Mouse (Mus musculus) embryonic facial prominence, embryonic 13.5 days (tissue): ENCODE measurements around the gene Slc27a5. TPM values are rescaled to one million over a fixed set of nuclear protein-coding genes. Genes with fewer than 3 reads are reported as not detected.
A peak's percentile ranks its signal among the peaks of the same experiment; 100 is the strongest.

Experiments
- ATAC-seq: fragments of 200-750 bp; cut with Nextera tagmentation; 2 replicates; pipeline ENCODE4 v1.8.0; 2017; ENCODE audit warnings: low read depth; ENCODE audit not compliant: insufficient number of reproducible peaks, insufficient read depth, low FRiP score, low TSS enrichment
- H3K27ac ChIP-seq: fragments of 300-500 bp; sonication (generic); 2 replicates; pipeline ENCODE4 v1.5.1; 2015; ENCODE audit warnings: moderate library complexity, mild to moderate bottlenecking, inconsistent platforms
- H3K27me3 ChIP-seq: fragments of 300-500 bp; sonication (generic); 2 replicates; pipeline ENCODE4 v1.6.1; 2015; ENCODE audit warnings: mild to moderate bottlenecking, inconsistent platforms
- H3K36me3 ChIP-seq: fragments of 300-500 bp; sonication (generic); 2 replicates; pipeline ENCODE4 v1.6.1; 2015; ENCODE audit warnings: mild to moderate bottlenecking, inconsistent platforms
- H3K4me1 ChIP-seq: fragments of 300-500 bp; sonication (generic); 2 replicates; pipeline ENCODE4 v1.6.1; 2015; ENCODE audit warnings: inconsistent platforms
- H3K4me2 ChIP-seq: fragments of 300-500 bp; sonication (generic); 2 replicates; pipeline ENCODE4 v1.6.1; 2015; ENCODE audit warnings: moderate library complexity, mild to moderate bottlenecking, inconsistent platforms
- H3K4me3 ChIP-seq: fragments of 300-500 bp; sonication (generic); 2 replicates; pipeline ENCODE4 v1.5.1; 2015; ENCODE audit warnings: mild to moderate bottlenecking, inconsistent platforms
- H3K9ac ChIP-seq: fragments of 300-500 bp; sonication (generic); 2 replicates; pipeline ENCODE4 v1.6.1; 2015; ENCODE audit warnings: mild to moderate bottlenecking, inconsistent platforms
- H3K9me3 ChIP-seq: fragments of 300-500 bp; sonication (generic); 2 replicates; pipeline ENCODE4 v1.6.1; 2016; ENCODE audit warnings: inconsistent platforms
- WGBS: fragments of 180-500 bp; shearing (Covaris S2); methylation state at CpG from one replicate; pipeline ENCODE4 v1.1.7; 2015; ENCODE audit warnings: mixed read lengths; 5-methylcytosine and 5-hydroxymethylcytosine counted together
- polyA plus RNA-seq: library from polyadenylated mRNA; unstranded; fragments of >200 nt; fragmentation: Nextera tagmentation; extraction: Ambion mirVana; gene quantifications from 2 replicates; pipeline ENCODE4 v1.2.1, GENCODE M21; 2015

The Slc27a5 gene
- polyA plus RNA-seq, 1 experiment from 2014 or later: 0.11 TPM

DNA sequence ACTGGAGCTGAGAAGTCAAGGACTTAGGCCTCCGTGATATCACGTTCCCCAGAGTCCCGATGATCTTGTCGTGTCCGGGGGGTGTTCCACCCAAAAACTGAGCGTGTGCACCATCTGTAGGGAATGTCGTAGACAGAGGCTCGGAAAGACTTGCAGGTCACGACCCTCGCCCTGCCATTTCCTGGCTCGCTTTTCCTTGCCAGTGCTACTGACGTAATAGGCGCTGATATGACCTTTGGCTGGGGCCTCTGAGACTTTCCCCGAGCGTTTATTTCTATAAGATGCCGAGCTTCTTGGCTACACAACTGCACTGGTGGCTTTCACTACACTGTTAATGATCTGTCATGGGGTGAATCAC is 48.1 kb downstream of the Slc27a5 start:
- WGBS: 5% methylated on average over 16 of the region's 16 CpGs

DNA sequence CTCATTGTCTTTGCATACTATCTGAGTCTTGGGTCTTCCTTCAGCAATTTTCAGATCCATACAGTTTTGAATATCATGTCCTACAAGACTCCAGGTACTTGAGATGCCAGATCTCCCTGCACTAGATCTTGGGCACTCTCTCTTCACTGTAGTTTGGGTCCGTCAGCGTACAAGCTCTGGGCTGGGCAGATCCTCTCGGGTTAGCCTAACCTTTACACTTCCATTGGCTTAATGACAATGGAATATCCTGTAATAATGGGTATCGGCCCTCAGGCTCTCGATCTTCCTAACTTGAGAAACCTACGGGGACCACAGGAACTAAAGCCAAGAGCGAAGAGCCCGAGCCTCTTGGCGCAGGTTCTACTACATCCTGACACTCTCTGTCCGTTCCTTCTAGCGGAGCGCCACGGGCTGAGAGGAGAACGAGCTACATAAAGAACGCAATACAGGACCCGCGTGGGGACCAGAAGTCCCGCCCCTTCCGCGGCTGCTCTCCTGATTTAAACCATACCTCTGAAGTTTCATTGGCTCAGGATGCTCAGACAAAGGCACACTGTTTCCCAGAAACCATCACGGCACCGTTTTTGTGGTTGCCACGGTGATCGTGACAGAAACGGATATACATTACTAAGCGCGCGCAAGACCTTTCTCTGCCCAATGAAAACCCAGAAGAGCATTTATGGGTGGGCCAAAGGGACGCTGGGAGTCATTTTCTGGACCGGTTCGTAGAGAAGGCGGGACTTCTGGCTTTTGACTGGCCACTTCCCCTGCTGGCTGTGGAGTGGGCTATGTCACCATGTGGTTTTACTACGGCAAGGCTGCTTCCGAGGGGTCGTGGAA is 48.7 kb downstream of the Slc27a5 start:
- peaks cover 4% of the 10 kb centered on the region; the same call in 1 of the 2 replicates for H3K4me1 ChIP-seq
- peak; percentile 96 for ATAC-seq
- H3K36me3 ChIP-seq: no peaks in the 10 kb centered on the region
- H3K27ac ChIP-seq: peak overlapping the region; percentile 86
- WGBS: 6% methylated on average over 35 of the region's 35 CpGs
- no peaks in the 10 kb centered on the region for H3K27me3 ChIP-seq
- H3K4me2 ChIP-seq: peak overlapping the region; percentile 67
- H3K9ac ChIP-seq: peak overlapping the region; percentile 74
- no peaks in the 10 kb centered on the region for H3K9me3 ChIP-seq
- peak overlapping the region; percentile 48 for H3K4me3 ChIP-seq

More for the DNA sequence above, 48.1 kb downstream of the Slc27a5 start:
- H3K4me1 ChIP-seq: peaks cover 4% of the 10 kb centered on the region; the same call in 1 of the 2 replicates
- no peaks in the 10 kb centered on the region for H3K9me3 ChIP-seq
- peak overlapping the region; percentile 67 for H3K9ac ChIP-seq
- H3K36me3 ChIP-seq: no peaks in the 10 kb centered on the region
- H3K4me3 ChIP-seq: peak overlapping the region; percentile 48
- H3K27me3 ChIP-seq: no peaks in the 10 kb centered on the region
- ATAC-seq: peak; percentile 26; the same call in 1 of the 2 replicates
- peak overlapping the region; percentile 67 for H3K4me2 ChIP-seq
- peak overlapping the region; percentile 84 for H3K27ac ChIP-seq

DNA sequence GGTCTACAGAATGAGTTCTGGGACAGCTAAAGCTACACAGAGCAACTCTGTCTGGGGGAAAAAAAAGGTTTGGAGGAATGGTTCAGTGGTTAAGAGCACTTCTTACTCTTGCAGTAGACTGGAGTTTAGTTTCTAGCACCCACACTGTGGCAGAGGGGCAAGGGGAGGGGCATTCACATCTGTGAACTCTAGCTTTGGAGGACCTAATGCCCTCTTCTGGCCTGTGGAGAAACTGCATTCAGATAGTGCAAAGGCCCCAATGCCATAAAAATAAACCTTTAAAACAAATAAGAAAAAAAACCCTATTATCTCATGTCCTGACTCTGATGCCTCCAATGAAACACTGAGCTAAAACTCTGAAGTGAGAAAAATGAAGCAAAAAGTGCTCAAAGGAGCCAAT is 54.5 kb downstream of the Slc27a5 start:
- Histone ChIP-seq H3K4me2 (no peak overlapping the region), H3K27me3 (no peaks in the 10 kb centered on the region), H3K9ac (no peak overlapping the region), H3K36me3 (no peaks in the 10 kb centered on the region), H3K4me1 (no peaks in the 10 kb centered on the region), H3K27ac (no peak overlapping the region), H3K9me3 (no peaks in the 10 kb centered on the region), H3K4me3 (no peak overlapping the region)
- no peak for ATAC-seq

DNA sequence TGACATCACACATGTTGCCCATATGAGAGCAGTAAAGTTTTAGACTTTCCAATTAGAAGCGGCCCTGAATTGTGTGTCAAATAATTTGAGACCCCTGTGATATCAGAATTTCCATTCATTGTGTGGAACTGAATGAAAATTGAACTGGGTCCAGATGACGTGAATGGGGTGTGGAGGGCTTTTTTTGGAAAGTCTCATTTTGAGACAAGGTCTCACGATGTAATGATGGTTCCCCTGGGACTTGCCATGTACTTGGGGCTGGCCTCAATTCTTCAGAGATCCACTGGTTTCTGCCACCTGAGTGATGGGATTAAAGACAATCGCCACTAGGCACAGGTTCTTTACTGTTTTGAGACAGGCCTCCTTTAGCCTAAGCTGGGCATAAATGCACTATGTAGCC is 57.4 kb downstream of the Slc27a5 start:
- no peaks in the 10 kb centered on the region for H3K27me3 ChIP-seq
- no peak overlapping the region for H3K4me2 ChIP-seq
- no peaks in the 10 kb centered on the region for H3K9me3 ChIP-seq
- 78% methylated on average over 4 of the region's 4 CpGs for WGBS
- H3K4me1 ChIP-seq: no peaks in the 10 kb centered on the region
- H3K36me3 ChIP-seq: no peaks in the 10 kb centered on the region
- ATAC-seq: no peak
- no peak overlapping the region for H3K9ac ChIP-seq
- no peak overlapping the region for H3K4me3 ChIP-seq
- no peak overlapping the region for H3K27ac ChIP-seq

Other genes starting within 250 kb of the Slc27a5 start
- gene Zscan18, start 194.6 kb downstream of the Slc27a5 start, polyA plus RNA-seq: 11.2 and 11.8 TPM in 2 replicates
- 21.5 and 22.8 TPM in 2 replicates for gene Zfp329, start 179.3 kb downstream of the Slc27a5 start, polyA plus RNA-seq
- gene Zfp110, start 163.4 kb downstream of the Slc27a5 start, polyA plus RNA-seq: 33.9 and 42.5 TPM in 2 replicates
- 5.5 and 5.9 TPM in 2 replicates for gene Zfp128, start 117.0 kb downstream of the Slc27a5 start, polyA plus RNA-seq
- gene Zscan22, start 100.4 kb downstream of the Slc27a5 start, polyA plus RNA-seq: 19.4 and 20.5 TPM in 2 replicates
- gene Rps5, start 75.9 kb downstream of the Slc27a5 start, polyA plus RNA-seq: 1,116 and 1,158 TPM in 2 replicates
- gene Rnf225, start 70.8 kb downstream of the Slc27a5 start, polyA plus RNA-seq: 0.66 and 1.1 TPM in 2 replicates
- gene Zfp324, start 32.4 kb downstream of the Slc27a5 start, polyA plus RNA-seq: 14.2 and 15.2 TPM in 2 replicates
- gene Zfp446, start 20.3 kb downstream of the Slc27a5 start, polyA plus RNA-seq: 9.4 and 9.8 TPM in 2 replicates
- 327 and 337 TPM in 2 replicates for gene Trim28, start 922 bp upstream of the Slc27a5 start, polyA plus RNA-seq
- 27.1 and 27.2 TPM in 2 replicates for gene Zbtb45, start 11.8 kb upstream of the Slc27a5 start, polyA plus RNA-seq
- gene Chmp2a, start 36.6 kb upstream of the Slc27a5 start, polyA plus RNA-seq: 129 and 137 TPM in 2 replicates
- gene Ube2m, start 40.1 kb upstream of the Slc27a5 start, polyA plus RNA-seq: 74.0 and 97.2 TPM in 2 replicates
- 4.1 and 4.4 TPM in 2 replicates for gene Mzf1, start 56.6 kb upstream of the Slc27a5 start, polyA plus RNA-seq
- gene Vmn1r85, start 97.0 kb upstream of the Slc27a5 start, polyA plus RNA-seq: not detected in 2 replicates
- not detected in 2 replicates for gene Vmn1r86, start 121.7 kb upstream of the Slc27a5 start, polyA plus RNA-seq
- not detected in 2 replicates for gene Vmn1r87, start 142.0 kb upstream of the Slc27a5 start, polyA plus RNA-seq
- not detected in 2 replicates for gene Vmn1r88, start 161.4 kb upstream of the Slc27a5 start, polyA plus RNA-seq
- gene Vmn1r89, start 214.8 kb upstream of the Slc27a5 start, polyA plus RNA-seq: not detected in 2 replicates